Mouse (Mus musculus) limb, embryonic 10.5 days (tissue): Measurements from ENCODE around the gene Trim37. TPM values are rescaled to one million over a fixed set of nuclear protein-coding genes. Genes with fewer than 3 reads are reported as not detected.

Experiments used
- DNase-seq: peaks from one replicate; pipeline ENCODE4 v3.0.0-alpha.2; 2017; ENCODE audit warnings: low spot score
- H3K27ac ChIP-seq: fragments of 300-500 bp; sonication (generic); 2 replicates; pipeline ENCODE4 v1.5.1; 2016; ENCODE audit warnings: mild to moderate bottlenecking
- H3K27me3 ChIP-seq: fragments of 300-500 bp; sonication (generic); 2 replicates; pipeline ENCODE4 v1.6.1; 2016; ENCODE audit warnings: low read depth, mild to moderate bottlenecking; ENCODE audit not compliant: poor library complexity, severe bottlenecking
- H3K36me3 ChIP-seq: fragments of 300-500 bp; sonication (generic); 2 replicates; pipeline ENCODE4 v1.6.1; 2016; ENCODE audit warnings: mild to moderate bottlenecking, moderate library complexity
- H3K4me1 ChIP-seq: fragments of 300-500 bp; sonication (generic); 2 replicates; pipeline ENCODE4 v1.6.1; 2016
- H3K4me3 ChIP-seq: fragments of 300-500 bp; sonication (generic); 2 replicates; pipeline ENCODE4 v1.5.1; 2016; ENCODE audit warnings: mild to moderate bottlenecking, moderate library complexity
- H3K9me3 ChIP-seq: fragments of 300-500 bp; sonication (generic); replicated peaks from 2 replicates; pipeline ENCODE4 v1.6.1; 2016; ENCODE audit warnings: mild to moderate bottlenecking
- WGBS: fragments of 180-500 bp; shearing (Covaris S2); methylation state at CpG from one replicate; pipeline ENCODE4 v1.1.7; 2016; 5-methylcytosine and 5-hydroxymethylcytosine counted together
- polyA plus RNA-seq: library from polyadenylated mRNA; unstranded; fragments of >200 nt; fragmentation: Nextera tagmentation; extraction: Ambion mirVana; gene quantifications from 2 replicates; pipeline ENCODE4 v1.2.1, GENCODE M21; 2016

Gene Trim37
- polyA plus RNA-seq, 1 experiment from 2014 or later: 42.7 TPM

DNA sequence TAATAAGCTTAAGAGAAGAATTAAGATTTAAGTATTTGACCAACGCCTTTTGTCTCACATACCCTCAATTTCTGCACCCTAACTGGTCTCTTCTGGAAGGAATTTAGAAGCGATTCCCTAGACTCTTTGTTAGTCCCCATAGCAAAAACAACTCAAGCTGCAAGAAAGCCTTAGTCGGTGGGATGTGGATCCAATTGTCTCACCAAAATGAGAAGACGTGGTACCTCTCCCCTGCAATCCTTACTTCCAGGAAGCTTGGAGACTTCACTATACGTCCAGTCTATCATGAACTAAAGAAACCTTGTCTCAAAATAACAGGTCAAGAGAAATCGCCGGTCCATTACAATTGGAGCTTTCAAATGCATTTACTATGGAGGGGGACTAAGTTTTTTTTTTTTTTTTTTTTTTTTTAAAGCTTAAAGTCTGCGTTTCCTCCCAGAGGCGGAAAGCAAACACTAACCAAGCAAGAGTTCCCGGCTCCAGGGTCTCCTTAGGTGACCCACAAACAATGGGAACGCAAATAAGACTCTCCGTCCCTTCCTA, 525 bp upstream of the Trim37 start:
- Histone ChIP-seq H3K27me3 (no peaks in the 10 kb centered on the region), H3K4me1 (peaks cover 25% of the 10 kb centered on the region), H3K9me3 (no peaks in the 10 kb centered on the region), H3K4me3 (peak overlapping the region; percentile 91), H3K27ac (peak overlapping the region; percentile 93), H3K36me3 (peaks cover 44% of the 10 kb centered on the region)
- no peak for DNase-seq
- under 1% methylated on average over 12 of the region's 12 CpGs for WGBS

DNA sequence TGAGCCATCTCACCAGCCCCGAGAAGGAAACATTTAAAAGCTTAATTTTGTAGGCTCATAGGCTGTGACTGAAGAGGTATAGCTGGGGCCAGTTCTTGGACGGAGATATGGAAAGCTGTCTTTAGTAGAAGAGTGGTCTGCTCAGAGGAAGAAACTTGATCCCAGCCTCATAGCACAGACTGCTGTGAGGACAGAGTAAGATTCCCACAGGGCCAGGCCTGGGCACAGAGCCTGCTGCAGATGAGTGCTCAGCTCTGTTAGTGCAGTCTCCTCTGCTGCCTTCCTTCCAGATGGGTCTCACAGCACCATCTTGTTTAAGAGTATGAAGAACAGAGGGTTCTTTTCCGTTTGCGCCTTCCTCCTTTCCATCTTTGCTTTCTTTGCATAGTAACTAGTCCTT, 9.4 kb downstream of the Trim37 start:
- Histone ChIP-seq H3K27me3 (no peaks in the 10 kb centered on the region), H3K9me3 (no peaks in the 10 kb centered on the region), H3K4me3 (no peak overlapping the region), H3K27ac (no peak overlapping the region), H3K36me3 (peaks cover 57% of the 10 kb centered on the region), H3K4me1 (no peaks in the 10 kb centered on the region)
- no peak for DNase-seq
- 93% methylated on average over 4 of the region's 4 CpGs for WGBS

DNA sequence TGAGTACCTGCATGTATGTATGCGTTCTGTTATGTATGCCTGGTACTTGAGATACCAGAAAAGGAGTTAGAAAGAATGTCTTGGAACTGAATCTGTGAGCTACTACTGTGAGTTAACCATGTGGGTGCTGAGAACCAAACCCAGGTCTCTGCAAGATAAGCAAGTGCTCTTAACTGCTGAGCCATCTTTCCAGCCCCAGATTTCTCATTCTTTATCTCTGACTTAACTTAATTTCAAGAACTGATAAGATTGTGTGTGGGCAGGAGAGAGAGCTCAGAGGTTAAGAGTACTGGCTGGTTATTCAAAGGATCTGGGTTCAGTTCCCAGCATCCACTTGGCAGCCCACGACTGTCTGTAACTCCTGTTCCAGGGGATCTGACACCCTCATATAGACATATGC, 31.1 kb downstream of the Trim37 start:
- Histone ChIP-seq H3K27ac (no peak overlapping the region), H3K9me3 (no peaks in the 10 kb centered on the region), H3K4me1 (no peaks in the 10 kb centered on the region), H3K36me3 (peaks cover 69% of the 10 kb centered on the region), H3K4me3 (no peak overlapping the region), H3K27me3 (no peaks in the 10 kb centered on the region)
- WGBS: 91% methylated on average over 2 of the region's 2 CpGs
- DNase-seq: no peak

DNA sequence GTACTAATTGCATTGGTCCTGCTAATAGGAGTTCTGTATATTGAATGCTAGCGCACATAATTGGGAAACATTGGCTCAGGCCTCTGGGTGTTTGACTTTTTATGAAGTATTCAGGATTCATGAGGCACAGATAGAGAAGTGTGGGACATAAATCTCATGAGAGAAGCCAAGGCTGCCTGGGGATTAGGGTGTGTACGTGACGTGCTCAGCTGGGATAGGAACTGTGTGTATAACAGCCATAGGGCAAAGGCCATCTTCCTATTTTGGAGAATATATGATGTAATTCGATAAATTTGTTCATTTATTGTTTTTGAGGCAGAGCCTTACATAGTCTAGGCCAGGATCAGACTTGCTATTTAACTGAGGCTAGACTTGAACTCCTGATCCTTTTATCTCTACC, 35.8 kb downstream of the Trim37 start:
- 94% methylated on average over 4 of the region's 4 CpGs for WGBS
- H3K27me3 ChIP-seq: no peaks in the 10 kb centered on the region
- peaks cover 81% of the 10 kb centered on the region for H3K36me3 ChIP-seq
- H3K27ac ChIP-seq: no peak overlapping the region
- DNase-seq: no peak
- no peak overlapping the region for H3K4me3 ChIP-seq
- no peaks in the 10 kb centered on the region for H3K9me3 ChIP-seq
- no peaks in the 10 kb centered on the region for H3K4me1 ChIP-seq

DNA sequence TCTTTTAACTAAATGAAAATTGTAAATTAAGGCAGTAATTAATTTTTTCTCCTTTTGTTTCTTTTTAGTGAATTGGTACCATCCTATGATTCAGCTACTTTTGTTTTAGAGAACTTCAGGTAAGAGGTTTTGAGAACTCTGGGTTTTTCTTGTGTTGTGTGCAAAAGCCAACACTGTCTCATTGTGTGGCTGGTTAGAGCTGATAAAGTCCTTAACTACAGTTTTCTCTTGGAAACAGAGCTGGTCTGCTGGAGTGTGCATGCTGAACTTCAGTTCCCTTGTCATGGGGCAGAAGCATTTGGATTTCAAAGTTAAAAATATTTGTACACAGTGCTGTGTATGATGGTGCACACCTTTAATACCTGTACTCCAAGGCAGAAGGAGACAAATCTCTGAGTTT, 36.9 kb downstream of the Trim37 start:
- DNase-seq: no peak
- H3K27me3 ChIP-seq: no peaks in the 10 kb centered on the region
- no peaks in the 10 kb centered on the region for H3K4me1 ChIP-seq
- no peak overlapping the region for H3K4me3 ChIP-seq
- no peaks in the 10 kb centered on the region for H3K9me3 ChIP-seq
- peaks cover 89% of the 10 kb centered on the region for H3K36me3 ChIP-seq
- H3K27ac ChIP-seq: no peak overlapping the region

DNA sequence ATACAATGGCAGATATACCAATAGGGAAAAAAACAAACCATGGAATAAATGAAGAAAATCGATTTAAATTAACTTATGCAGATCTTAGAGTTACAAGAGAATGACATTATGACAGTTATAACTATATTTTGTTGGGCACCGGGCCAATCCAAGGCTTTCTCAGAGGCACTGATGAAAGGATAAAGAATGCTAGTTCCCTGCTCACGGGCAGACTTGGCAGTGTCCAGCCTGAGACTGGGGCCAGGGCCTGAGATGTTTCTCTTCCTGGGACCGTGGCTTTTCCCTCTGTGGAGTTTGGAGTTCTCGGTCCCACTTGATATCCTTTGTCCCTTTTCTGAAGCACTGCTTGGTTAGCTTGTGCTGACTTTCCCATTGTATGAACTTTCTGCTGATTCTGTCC, 46.7 kb downstream of the Trim37 start:
- Histone ChIP-seq H3K27ac (no peak overlapping the region), H3K27me3 (no peaks in the 10 kb centered on the region), H3K4me1 (no peaks in the 10 kb centered on the region), H3K36me3 (peaks cover 55% of the 10 kb centered on the region), H3K4me3 (no peak overlapping the region), H3K9me3 (no peaks in the 10 kb centered on the region)
- WGBS: 92% methylated on average over 5 of the region's 5 CpGs
- no peak for DNase-seq

DNA sequence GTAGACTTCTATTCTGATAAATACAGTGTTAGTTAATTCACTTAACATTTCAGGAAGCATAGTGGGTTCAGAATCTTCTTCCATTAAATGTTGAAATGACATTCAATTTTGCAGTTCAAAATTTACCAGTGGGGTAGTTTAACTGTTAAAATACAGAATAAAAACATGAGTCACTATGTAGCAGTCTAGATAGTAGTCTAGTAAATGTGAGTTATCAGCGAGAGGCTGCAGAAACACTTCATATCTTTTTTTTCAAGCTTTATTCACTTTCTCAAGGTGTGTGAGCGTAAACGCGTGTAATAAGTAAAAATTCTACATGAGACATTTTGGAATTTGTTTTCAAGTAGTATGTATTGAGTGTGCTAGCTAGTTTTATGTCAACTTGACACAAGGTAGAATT, 48.2 kb downstream of the Trim37 start:
- WGBS: 97% methylated on average over 4 of the region's 4 CpGs
- no peaks in the 10 kb centered on the region for H3K27me3 ChIP-seq
- H3K36me3 ChIP-seq: peaks cover 52% of the 10 kb centered on the region
- H3K4me3 ChIP-seq: no peak overlapping the region
- no peak for DNase-seq
- no peaks in the 10 kb centered on the region for H3K4me1 ChIP-seq
- no peaks in the 10 kb centered on the region for H3K9me3 ChIP-seq
- H3K27ac ChIP-seq: no peak overlapping the region

DNA sequence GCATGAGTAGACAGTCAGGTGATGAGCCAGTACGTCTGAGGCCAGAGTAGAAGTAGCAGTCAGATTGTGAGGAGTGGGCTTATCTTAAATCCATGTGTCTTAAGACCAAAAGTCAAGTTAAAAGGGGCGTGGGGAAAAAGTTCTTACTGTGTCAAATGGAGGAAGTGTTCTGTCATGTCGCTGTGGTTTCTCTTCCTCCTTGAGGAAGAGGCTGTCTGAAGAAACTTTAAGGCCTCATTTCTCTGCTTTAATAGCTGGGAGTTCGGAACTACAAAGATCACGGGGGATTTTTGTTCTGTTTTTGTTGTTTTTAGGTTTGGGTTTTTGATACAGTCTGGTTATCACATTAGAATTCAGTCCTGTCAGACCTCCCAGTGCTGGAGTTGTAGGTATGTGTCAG, 85.4 kb downstream of the Trim37 start:
- no peak overlapping the region for H3K4me3 ChIP-seq
- no peak for DNase-seq
- peaks cover 57% of the 10 kb centered on the region for H3K36me3 ChIP-seq
- WGBS: 84% methylated on average over 5 of the region's 5 CpGs
- H3K27me3 ChIP-seq: no peaks in the 10 kb centered on the region
- H3K9me3 ChIP-seq: no peaks in the 10 kb centered on the region
- H3K4me1 ChIP-seq: no peaks in the 10 kb centered on the region
- H3K27ac ChIP-seq: no peak overlapping the region

DNA sequence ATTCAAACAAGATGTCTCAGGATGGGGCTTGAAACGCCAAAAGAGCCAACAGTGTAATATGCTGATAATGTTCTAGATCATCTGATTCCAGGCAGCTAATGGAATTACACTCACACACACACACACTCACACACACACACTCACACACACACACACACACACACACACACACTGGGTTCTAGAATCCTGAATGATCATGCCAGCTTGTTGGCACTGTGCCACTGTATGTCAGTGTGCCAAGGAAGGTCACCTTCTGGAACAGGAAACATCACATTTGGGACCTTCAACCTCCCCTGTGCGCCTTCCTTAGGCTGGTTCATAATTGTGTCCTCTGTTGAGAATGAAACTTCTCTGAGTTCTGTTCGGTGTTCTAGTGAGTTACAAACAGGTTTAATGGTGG, 95.8 kb downstream of the Trim37 start:
- no peak for DNase-seq
- peaks cover 39% of the 10 kb centered on the region for H3K36me3 ChIP-seq
- WGBS: 90% methylated on average over 3 of the region's 3 CpGs

DNA sequence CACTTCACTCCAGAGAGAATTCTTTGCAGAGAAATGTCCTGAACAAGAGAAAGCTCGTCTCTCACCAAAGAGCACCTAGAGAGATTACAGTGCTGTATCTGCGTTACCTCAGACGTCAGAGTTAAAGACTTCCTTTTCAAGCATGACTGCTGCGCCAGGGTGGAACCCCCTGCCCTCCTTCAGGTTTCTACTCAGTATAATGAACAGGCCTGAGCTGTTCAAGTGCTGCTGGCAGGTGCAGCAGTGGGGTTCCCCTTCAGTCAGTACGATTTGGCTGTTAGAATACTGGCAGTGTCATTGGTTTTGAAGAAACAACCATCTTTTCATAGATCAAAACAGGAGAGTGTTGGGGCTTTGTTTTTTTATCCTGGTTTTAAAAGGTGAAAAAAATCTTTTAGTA, 100.2 kb downstream of the Trim37 start:
- H3K36me3 ChIP-seq: peaks cover 25% of the 10 kb centered on the region
- no peaks in the 10 kb centered on the region for H3K4me1 ChIP-seq
- no peak for DNase-seq
- 84% methylated on average over 5 of the region's 5 CpGs for WGBS
- H3K9me3 ChIP-seq: no peaks in the 10 kb centered on the region
- H3K27ac ChIP-seq: no peak overlapping the region
- H3K4me3 ChIP-seq: no peak overlapping the region
- H3K27me3 ChIP-seq: no peaks in the 10 kb centered on the region

More for the DNA sequence above, 95.8 kb downstream of the Trim37 start:
- Histone ChIP-seq H3K4me3 (no peak overlapping the region), H3K27ac (no peak overlapping the region), H3K4me1 (no peaks in the 10 kb centered on the region), H3K9me3 (no peaks in the 10 kb centered on the region), H3K27me3 (no peaks in the 10 kb centered on the region)

DNA sequence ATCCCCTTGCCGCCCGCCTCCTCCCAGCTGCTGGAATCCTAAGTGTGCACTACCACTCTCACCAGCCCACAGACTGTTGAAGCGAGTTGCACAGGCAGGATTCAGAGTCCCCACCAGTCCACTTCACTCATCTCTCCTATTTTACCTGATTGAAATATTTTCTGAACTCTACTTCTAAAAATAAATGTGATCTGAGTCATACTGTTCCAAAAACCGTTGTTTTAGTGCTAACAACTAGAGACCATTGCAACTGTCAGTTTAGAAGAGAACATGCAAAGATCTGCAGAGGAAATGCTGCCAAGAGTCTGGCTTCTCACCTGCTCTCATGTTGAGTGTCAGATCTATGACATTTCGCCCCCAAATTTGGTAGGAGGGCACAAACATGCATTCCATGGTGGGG, 106.5 kb downstream of the Trim37 start:
- no peak overlapping the region for H3K27ac ChIP-seq
- H3K27me3 ChIP-seq: no peaks in the 10 kb centered on the region
- H3K4me3 ChIP-seq: no peak overlapping the region
- peaks cover 24% of the 10 kb centered on the region for H3K36me3 ChIP-seq
- no peaks in the 10 kb centered on the region for H3K9me3 ChIP-seq
- no peak for DNase-seq
- WGBS: 92% methylated on average over 5 of the region's 5 CpGs
- no peaks in the 10 kb centered on the region for H3K4me1 ChIP-seq

DNA sequence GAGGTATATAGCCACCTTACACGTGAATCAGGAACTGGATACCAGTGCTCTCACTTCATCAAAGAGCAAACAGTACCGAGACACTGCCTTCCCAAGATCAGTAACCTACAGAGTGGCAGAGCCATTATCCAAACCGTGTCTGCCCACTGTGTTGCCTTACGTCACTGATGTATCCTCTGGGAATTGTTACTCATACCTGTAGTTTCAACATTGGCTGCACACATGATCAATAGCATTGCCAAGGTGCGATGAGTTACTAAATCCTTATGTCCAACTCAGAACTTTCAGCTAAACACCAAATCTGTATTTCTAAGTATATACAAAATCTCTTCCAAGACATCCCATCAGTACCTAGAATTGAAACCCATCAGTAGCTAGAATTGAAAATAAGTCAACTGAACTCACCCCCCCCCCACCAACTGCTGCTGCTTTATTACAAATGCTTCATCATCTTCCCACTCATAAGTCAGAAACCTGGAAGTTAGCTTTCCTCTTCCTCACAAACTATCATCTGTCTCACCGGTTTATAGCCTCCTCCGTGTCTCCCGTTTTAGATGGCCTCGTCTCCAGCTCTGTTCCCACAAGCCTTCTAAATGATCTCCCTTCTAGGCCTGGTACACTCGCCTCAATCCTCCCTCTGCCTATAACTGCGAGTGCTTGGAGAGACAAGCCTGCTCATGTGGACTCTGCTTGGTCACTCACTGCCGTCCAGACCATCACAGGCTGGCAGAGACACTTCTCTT, 108.0 kb downstream of the Trim37 start:
- Histone ChIP-seq H3K9me3 (no peaks in the 10 kb centered on the region), H3K27ac (no peak overlapping the region), H3K4me3 (no peak overlapping the region), H3K27me3 (no peaks in the 10 kb centered on the region), H3K4me1 (no peaks in the 10 kb centered on the region), H3K36me3 (peaks cover 24% of the 10 kb centered on the region)
- no peak for DNase-seq
- WGBS: 88% methylated on average over 12 of the region's 12 CpGs

DNA sequence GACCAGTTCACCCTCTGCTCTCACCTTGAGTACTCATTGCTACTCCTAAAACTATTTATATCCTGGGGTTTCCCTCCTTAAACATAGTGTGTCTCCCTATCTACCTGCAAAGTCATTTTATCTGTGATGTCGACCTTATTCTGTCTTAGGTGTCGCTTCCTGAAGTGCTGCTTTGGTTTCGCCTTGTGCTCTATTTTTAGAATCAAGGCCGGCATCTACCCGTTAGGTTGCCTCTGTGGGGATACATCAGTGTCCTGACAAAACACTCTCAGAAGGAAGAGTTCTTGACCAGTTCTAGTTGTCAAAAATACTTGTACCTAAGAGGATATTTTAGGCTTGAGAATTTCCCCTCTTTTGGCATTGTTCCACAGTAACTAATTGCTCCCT, 108.6 kb downstream of the Trim37 start:
- no peak overlapping the region for H3K27ac ChIP-seq
- H3K4me1 ChIP-seq: no peaks in the 10 kb centered on the region
- no peaks in the 10 kb centered on the region for H3K27me3 ChIP-seq
- H3K36me3 ChIP-seq: peaks cover 24% of the 10 kb centered on the region
- no peak for DNase-seq
- 86% methylated on average over 5 of the region's 5 CpGs for WGBS
- H3K4me3 ChIP-seq: no peak overlapping the region
- no peaks in the 10 kb centered on the region for H3K9me3 ChIP-seq
